Mouse (Mus musculus) limb, embryonic 10.5 days (tissue): Measurements from ENCODE around the gene Dlg1. TPM values are rescaled to one million over a fixed set of nuclear protein-coding genes. Genes with fewer than 3 reads are reported as not detected.

Experiments
- DNase-seq: peaks from one replicate; pipeline ENCODE4 v3.0.0-alpha.2; 2017; ENCODE audit warnings: low spot score
- H3K27ac ChIP-seq: fragments of 300-500 bp; sonication (generic); 2 replicates; pipeline ENCODE4 v1.5.1; 2016; ENCODE audit warnings: mild to moderate bottlenecking
- H3K27me3 ChIP-seq: fragments of 300-500 bp; sonication (generic); 2 replicates; pipeline ENCODE4 v1.6.1; 2016; ENCODE audit warnings: low read depth, mild to moderate bottlenecking; ENCODE audit not compliant: poor library complexity, severe bottlenecking
- H3K36me3 ChIP-seq: fragments of 300-500 bp; sonication (generic); 2 replicates; pipeline ENCODE4 v1.6.1; 2016; ENCODE audit warnings: mild to moderate bottlenecking, moderate library complexity
- H3K4me1 ChIP-seq: fragments of 300-500 bp; sonication (generic); 2 replicates; pipeline ENCODE4 v1.6.1; 2016
- H3K4me3 ChIP-seq: fragments of 300-500 bp; sonication (generic); 2 replicates; pipeline ENCODE4 v1.5.1; 2016; ENCODE audit warnings: mild to moderate bottlenecking, moderate library complexity
- H3K9me3 ChIP-seq: fragments of 300-500 bp; sonication (generic); replicated peaks from 2 replicates; pipeline ENCODE4 v1.6.1; 2016; ENCODE audit warnings: mild to moderate bottlenecking
- WGBS: fragments of 180-500 bp; shearing (Covaris S2); methylation state at CpG from one replicate; pipeline ENCODE4 v1.1.7; 2016; 5-methylcytosine and 5-hydroxymethylcytosine counted together
- polyA plus RNA-seq: library from polyadenylated mRNA; unstranded; fragments of >200 nt; fragmentation: Nextera tagmentation; extraction: Ambion mirVana; gene quantifications from 2 replicates; pipeline ENCODE4 v1.2.1, GENCODE M21; 2016

Gene Dlg1
- polyA plus RNA-seq, 1 experiment from 2014 or later = 33.9 TPM

DNA sequence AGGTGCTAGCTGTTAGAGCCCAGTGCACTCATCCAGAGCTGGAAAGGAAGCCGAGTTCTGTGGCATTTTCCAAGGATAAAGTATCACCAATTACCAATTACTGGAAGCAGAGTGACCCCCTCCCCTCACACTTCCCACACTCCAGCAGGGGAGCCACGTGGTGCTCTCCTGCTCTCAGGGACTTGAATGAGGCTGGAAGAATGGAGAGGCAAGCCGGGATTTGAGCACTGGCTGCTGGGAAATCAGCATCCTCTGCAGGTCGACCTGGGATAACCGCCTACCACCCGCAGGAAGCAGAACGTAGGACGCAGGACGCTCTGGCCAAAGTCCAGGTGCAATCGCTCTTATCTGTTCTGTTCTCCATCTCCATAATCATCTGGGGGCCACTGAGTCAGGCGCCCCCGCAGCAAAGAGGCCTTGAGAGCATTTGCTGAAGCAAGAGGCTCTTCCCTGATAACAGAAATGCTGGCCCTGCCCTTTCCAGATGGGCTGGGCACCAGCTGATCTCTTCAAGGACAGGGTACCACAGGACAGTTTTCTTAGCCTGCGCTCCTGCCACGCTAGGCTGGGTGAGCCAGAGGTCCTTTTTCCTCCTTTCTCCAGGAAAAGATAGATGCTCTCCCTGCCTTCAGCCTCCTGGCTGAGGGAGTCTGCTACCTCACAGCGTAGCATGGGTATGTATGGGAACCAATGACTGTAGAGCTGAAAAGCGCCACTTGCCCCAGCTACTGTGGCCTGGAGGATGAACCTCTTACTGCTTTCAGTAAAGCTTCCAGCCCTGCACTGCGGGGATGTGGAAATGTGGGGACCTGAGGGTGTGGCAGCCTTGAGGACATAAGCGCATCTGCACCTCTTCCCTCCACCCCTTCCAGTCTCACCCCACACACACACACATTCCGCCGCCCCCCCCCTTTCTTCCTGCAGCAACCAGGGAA is 242.9 kb downstream of the Dlg1 start:
- H3K27ac ChIP-seq = no peak overlapping the region
- no peaks in the 10 kb centered on the region for H3K36me3 ChIP-seq
- no peaks in the 10 kb centered on the region for H3K9me3 ChIP-seq
- 35% methylated on average over 19 of the region's 20 CpGs for WGBS
- peaks cover 7% of the 10 kb centered on the region; the same call in 1 of the 2 replicates for H3K27me3 ChIP-seq
- H3K4me3 ChIP-seq = peak overlapping the region; percentile 45
- DNase-seq = no peak
- peaks cover 14% of the 10 kb centered on the region for H3K4me1 ChIP-seq

DNA sequence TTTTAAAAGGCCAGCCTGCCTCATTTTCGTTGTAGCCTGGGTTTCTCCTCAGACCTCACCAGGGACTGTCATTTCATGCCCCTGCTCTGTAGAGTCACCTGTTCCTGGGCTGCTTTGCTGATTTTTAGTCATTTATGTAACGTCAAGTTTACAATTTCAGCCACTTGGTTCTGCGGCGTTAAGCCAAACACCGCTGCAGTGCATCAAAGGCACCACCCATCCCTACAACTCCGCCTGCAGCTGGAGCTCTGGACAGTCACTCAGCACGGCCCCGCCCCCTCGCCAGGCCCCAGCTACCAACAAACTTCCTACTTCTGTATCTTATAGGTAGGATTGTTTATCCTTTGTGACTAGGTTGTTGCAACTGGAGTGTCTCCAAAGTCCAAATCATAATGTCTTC is 243.7 kb downstream of the Dlg1 start:
- no peaks in the 10 kb centered on the region for H3K36me3 ChIP-seq
- no peak overlapping the region for H3K27ac ChIP-seq
- peaks cover 14% of the 10 kb centered on the region for H3K4me1 ChIP-seq
- peak overlapping the region; percentile 45 for H3K4me3 ChIP-seq
- H3K9me3 ChIP-seq = no peaks in the 10 kb centered on the region
- peaks cover 7% of the 10 kb centered on the region; the same call in 1 of the 2 replicates for H3K27me3 ChIP-seq
- DNase-seq = peak; percentile 48
- 7% methylated on average over 9 of the region's 9 CpGs for WGBS

DNA sequence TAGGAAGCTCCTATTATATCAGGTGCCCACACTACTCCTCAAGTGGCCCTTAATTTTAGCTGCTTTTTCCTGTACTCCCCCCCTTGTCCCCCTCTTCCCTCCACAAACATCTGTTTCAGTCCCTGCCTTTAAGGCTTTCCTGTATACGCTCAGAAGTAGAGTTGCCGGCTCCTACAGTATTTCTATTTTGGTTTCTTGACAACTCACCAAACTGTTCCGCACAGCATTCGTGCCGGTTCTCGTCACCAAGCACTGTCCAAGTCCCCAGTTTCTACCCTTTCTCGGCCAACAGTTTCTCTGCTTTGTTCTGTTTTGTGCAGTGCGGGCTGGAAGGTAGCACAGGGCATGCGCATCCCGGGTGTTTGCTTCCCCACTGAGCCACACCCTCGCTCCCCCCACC is 245.7 kb downstream of the Dlg1 start:
- WGBS = 70% methylated on average over 11 of the region's 11 CpGs
- Histone ChIP-seq H3K36me3 (no peaks in the 10 kb centered on the region), H3K9me3 (no peaks in the 10 kb centered on the region), H3K4me3 (no peak overlapping the region), H3K27ac (no peak overlapping the region), H3K27me3 (peaks cover 7% of the 10 kb centered on the region; the same call in 1 of the 2 replicates), H3K4me1 (peaks cover 14% of the 10 kb centered on the region)
- DNase-seq = no peak

DNA sequence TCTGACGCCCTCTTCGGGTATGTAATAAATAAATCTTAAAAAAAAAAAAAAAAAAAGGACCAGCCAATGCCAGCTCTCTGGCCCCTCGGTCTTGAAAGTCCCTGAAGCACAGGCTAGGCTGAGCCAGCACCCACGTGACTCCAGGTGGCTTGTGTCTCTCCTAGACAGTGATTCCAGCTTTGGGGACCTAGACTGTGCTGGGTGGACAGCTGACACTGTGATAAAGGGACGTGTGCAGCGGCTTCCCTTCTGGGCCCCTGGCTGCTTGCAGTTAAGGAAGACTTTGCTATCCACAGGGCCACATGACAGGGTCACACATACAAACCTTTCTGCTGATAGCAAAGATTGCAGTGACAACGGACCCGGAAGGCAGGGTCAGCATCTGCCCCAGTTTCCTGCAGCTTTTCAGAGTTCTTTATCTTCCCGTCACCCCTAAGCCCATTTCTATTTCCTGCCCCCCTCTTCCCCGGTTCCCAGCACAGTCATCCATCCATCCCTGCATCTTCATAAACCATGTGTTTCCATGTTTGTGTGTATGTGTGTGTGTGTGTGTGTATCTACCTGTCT is 247.1 kb downstream of the Dlg1 start:
- DNase-seq = no peak
- Histone ChIP-seq H3K27ac (no peak overlapping the region), H3K4me3 (no peak overlapping the region), H3K9me3 (no peaks in the 10 kb centered on the region), H3K27me3 (peaks cover 7% of the 10 kb centered on the region; the same call in 1 of the 2 replicates), H3K36me3 (no peaks in the 10 kb centered on the region), H3K4me1 (peaks cover 14% of the 10 kb centered on the region)
- 72% methylated on average over 10 of the region's 10 CpGs for WGBS

GRCm38 (mm10) chr16:31917776-31918175 is 254.5 kb downstream of the Dlg1 start:
- H3K4me3 ChIP-seq = no peak overlapping the region
- no peaks in the 10 kb centered on the region for H3K27me3 ChIP-seq
- no peaks in the 10 kb centered on the region for H3K9me3 ChIP-seq
- DNase-seq = no peak
- H3K27ac ChIP-seq = no peak overlapping the region
- H3K36me3 ChIP-seq = no peaks in the 10 kb centered on the region
- WGBS = 78% methylated on average over 11 of the region's 11 CpGs
- H3K4me1 ChIP-seq = 0 out of 2 replicates have a peak, but pooled peaks cover 3% of the 10 kb centered on the region

GRCm38 (mm10) chr16:31918248-31918724 is 255.0 kb downstream of the Dlg1 start:
- peak overlapping the region; percentile 30 for H3K4me3 ChIP-seq
- 0 out of 2 replicates have a peak, but pooled peaks cover 3% of the 10 kb centered on the region for H3K4me1 ChIP-seq
- peak; percentile 82 for DNase-seq
- no peaks in the 10 kb centered on the region for H3K27me3 ChIP-seq
- peak overlapping the region; percentile 42; the same call in 1 of the 2 replicates for H3K27ac ChIP-seq
- H3K9me3 ChIP-seq = no peaks in the 10 kb centered on the region
- no peaks in the 10 kb centered on the region for H3K36me3 ChIP-seq
- 5% methylated on average over 14 of the region's 14 CpGs for WGBS

DNA sequence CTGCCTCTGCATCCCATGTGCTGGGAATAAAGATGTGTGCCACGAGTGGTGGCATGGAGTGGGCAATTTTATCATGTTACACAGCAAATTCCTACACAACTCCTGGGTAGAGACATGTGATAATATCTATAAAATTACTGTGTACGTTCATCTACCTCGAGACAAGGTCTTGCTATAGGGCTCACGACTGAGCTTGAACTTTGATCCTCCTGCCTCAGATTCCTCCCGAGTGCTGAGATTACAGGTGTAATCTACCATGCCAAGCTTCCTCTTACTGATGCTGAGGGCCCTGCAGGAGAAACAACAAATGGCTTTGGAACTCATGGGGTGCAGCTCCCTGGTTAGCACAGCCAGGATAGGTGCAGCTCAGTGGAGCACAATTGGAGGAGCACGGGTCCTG is 261.1 kb downstream of the Dlg1 start:
- Histone ChIP-seq H3K27me3 (peaks cover 1% of the 10 kb centered on the region; the same call in 1 of the 2 replicates), H3K36me3 (no peaks in the 10 kb centered on the region), H3K4me3 (no peak overlapping the region), H3K27ac (no peak overlapping the region), H3K4me1 (peaks cover 7% of the 10 kb centered on the region), H3K9me3 (no peaks in the 10 kb centered on the region)
- 86% methylated on average over 6 of the region's 6 CpGs for WGBS
- DNase-seq = no peak

Other genes starting within 250 kb of the Dlg1 start
- gene Bdh1, start 241.2 kb upstream of the Dlg1 start, polyA plus RNA-seq = 9.5 and 11.4 TPM in 2 replicates
- 0.06 and 0.18 TPM in 2 replicates for gene Meltf, start 215.4 kb downstream of the Dlg1 start, polyA plus RNA-seq